Mouse (Mus musculus): ENCODE data around the gene Mpv17l2.

- TF ChIP-seq USF1 (IDR thresholded peaks at IDR 0.05; ENCODE audit: low read depth): no peak
- TF ChIP-seq POLR2AphosphoS2 (IDR thresholded peaks at IDR 0.05; ENCODE audit: insufficient read length, low read depth): no peak
- TF ChIP-seq TCF12 (IDR thresholded peaks at IDR 0.05; ENCODE audit: insufficient read depth, poor library complexity, severe bottlenecking): no peak
- TF ChIP-seq POLR2A (IDR thresholded peaks at IDR 0.05; ENCODE audit: insufficient read length, low read depth): no peak
These were observed 33.5 kb upstream of the Mpv17l2 start for GRCm38 (mm10) chr8:70794215-70794614.

Data from myocyte (in vitro differentiated cells).